Comparison of ENCODE assay signal across 19 mouse cellular contexts in genomic region chr4:134928464-134928836, GRCm38 (mm10). TPM values are rescaled to one million over a fixed set of nuclear protein-coding genes. Genes with fewer than 3 reads are reported as not detected.
DNase-seq lines count a peak whose midpoint lies in the region; ATAC-seq lines count a peak whose summit lies in the region.
"Had no signal": no experiment of that assay in that cellular context is flagged by ENCODE, and none has a peak within 500 bp of the region (broad histone marks: within the 10 kb centered on the region; RNA-seq: fewer than 3 reads in every experiment).

No protein-coding gene starts in this region.

- H3K9ac ChIP-seq in liver, embryonic 16.5 days (ENCODE audit: low read depth, low read length) = no peak overlapping the region
- H3K9ac ChIP-seq: embryonic facial prominence, embryonic 13.5 days; forebrain, embryonic 15.5 days; hindbrain, embryonic 14.5 days had no signal

- H3K27me3 ChIP-seq in heart, embryonic 10.5 days (ENCODE audit: insufficient read depth, poor library complexity, severe bottlenecking) = no peaks in the 10 kb centered on the region
- H3K27me3 ChIP-seq in liver, embryonic 16.5 days (ENCODE audit: control insufficient read depth, insufficient read depth, low read depth, low read length) = no peaks in the 10 kb centered on the region
- H3K27me3 ChIP-seq: embryonic facial prominence, embryonic 13.5 days; forebrain, embryonic 15.5 days had no signal

- H3K4me3 ChIP-seq in heart, embryonic 10.5 days = no peak overlapping the region
- H3K4me3 ChIP-seq in liver, embryonic 16.5 days (ENCODE audit: low read depth, low read length) = no peak overlapping the region
- H3K4me3 ChIP-seq: embryonic facial prominence, embryonic 13.5 days; forebrain, embryonic 10.5 days; forebrain, embryonic 15.5 days; hindbrain, embryonic 10.5 days had no signal

- H3K4me1 ChIP-seq in heart, embryonic 10.5 days = peaks cover 28% of the 10 kb centered on the region
- H3K4me1 ChIP-seq in liver, embryonic 16.5 days (ENCODE audit: control insufficient read depth, low read depth, low read length) = peaks cover 43% of the 10 kb centered on the region

- peaks cover 56% of the 10 kb centered on the region for H3K36me3 ChIP-seq in heart, embryonic 10.5 days
- peaks cover 60% of the 10 kb centered on the region for H3K36me3 ChIP-seq in liver, embryonic 16.5 days (ENCODE audit: control insufficient read depth, insufficient read depth)

- WGBS in heart, embryonic 10.5 days = 71% methylated on average over 1 of the region's 1 CpGs
- 65% methylated on average over 1 of the region's 1 CpGs for WGBS in liver, embryonic 16.5 days (ENCODE audit: insufficient replicate concordance)

- H3K27ac ChIP-seq in heart, embryonic 10.5 days = no peak overlapping the region
- H3K27ac ChIP-seq in liver, embryonic 16.5 days (ENCODE audit: low read length) = peak overlapping the region; percentile 4; the same call in 1 of the 2 replicates
- H3K27ac ChIP-seq: embryonic facial prominence, embryonic 13.5 days; forebrain, embryonic 10.5 days; forebrain, embryonic 15.5 days; hindbrain, embryonic 10.5 days; hindbrain, embryonic 14.5 days had no signal

- no peaks in the 10 kb centered on the region for H3K9me3 ChIP-seq in heart, embryonic 10.5 days
- H3K9me3 ChIP-seq in liver, embryonic 16.5 days (replicated peaks; ENCODE audit: control insufficient read depth, low read length) = no peaks in the 10 kb centered on the region
- H3K9me3 ChIP-seq: embryonic facial prominence, embryonic 13.5 days; forebrain, embryonic 10.5 days; forebrain, embryonic 15.5 days; hindbrain, embryonic 10.5 days had no signal

- peak; percentile 85 for DNase-seq in heart, adult 11 months
- DNase-seq in heart, embryonic 10.5 days (ENCODE audit: low spot score) = no peak
- peak; percentile 42 for DNase-seq in A20 (ENCODE audit: low read depth, low spot score)
- DNase-seq in induced T-regulatory cell, adult 2 months (ENCODE audit: low read depth) = peak; percentile 33
- no peak for DNase-seq in spleen, adult 12 weeks (ENCODE audit: low spot score)
- no peak for DNase-seq in cerebellum, postnatal 10 days
- DNase-seq in gastrocnemius, adult 18-20 months (ENCODE audit: low spot score) = no peak
- DNase-seq: adrenal gland, postnatal 10 days; cerebellum, adult 11 months; cerebellum, postnatal 36 days; gastrocnemius, postnatal 10 days; heart, postnatal 10 days had no signal

- no peak overlapping the region for H3K4me2 ChIP-seq in liver, embryonic 16.5 days (ENCODE audit: low read depth, low read length)
- H3K4me2 ChIP-seq: embryonic facial prominence, embryonic 13.5 days; forebrain, embryonic 15.5 days; hindbrain, embryonic 14.5 days had no signal

- ATAC-seq in liver, embryonic 16.5 days (ENCODE audit: low read depth) = no peak
- ATAC-seq: forebrain, embryonic 15.5 days; intestine, embryonic 16.5 days had no signal

RNA-seq across cellular contexts. Expression of gene Syf2, which starts 2.2 kb away (rescaled TPM):
- polyA plus RNA-seq in heart, embryonic 10.5 days (2016; fragmentation: Nextera tagmentation; extraction: Ambion mirVana) = 52.3 and 63.0 TPM in 2 replicates
- 43.9 and 47.8 TPM in 2 replicates for polyA plus RNA-seq in liver, embryonic 16.5 days (2015; fragmentation: Nextera tagmentation; extraction: Ambion mirVana)
- 10 to 100 TPM; 43.3 to 43.9 TPM for total RNA-seq in gastrocnemius, adult 18-20 months (2021)

RNA-seq across cellular contexts. Expression of gene Rsrp1, which starts 5.1 kb away (rescaled TPM):
- 329 and 376 TPM in 2 replicates for polyA plus RNA-seq in heart, embryonic 10.5 days (2016; fragmentation: Nextera tagmentation; extraction: Ambion mirVana)
- 315 and 330 TPM in 2 replicates for polyA plus RNA-seq in liver, embryonic 16.5 days (2015; fragmentation: Nextera tagmentation; extraction: Ambion mirVana)
- total RNA-seq in gastrocnemius, adult 18-20 months (2021) = 100 to 1,000 TPM; 149 to 155 TPM

RNA-seq across cellular contexts. Expression of gene Tmem50a, which starts 13.6 kb away (rescaled TPM):
- 129 and 131 TPM in 2 replicates for polyA plus RNA-seq in heart, embryonic 10.5 days (2016; fragmentation: Nextera tagmentation; extraction: Ambion mirVana)
- polyA plus RNA-seq in liver, embryonic 16.5 days (2015; fragmentation: Nextera tagmentation; extraction: Ambion mirVana) = 79.1 and 82.5 TPM in 2 replicates
- 10 to 100 TPM; 29.9 to 31.9 TPM for total RNA-seq in gastrocnemius, adult 18-20 months (2021)

Comparison
In these comparisons a context has a peak if more than half of its experiments do, and no peak if none do; other contexts are left out.
1. DNase-seq: peak in heart, adult 11 months (single experiment), A20 (single experiment) and induced T-regulatory cell, adult 2 months (single experiment); none in heart, embryonic 10.5 days (single experiment), spleen, adult 12 weeks (single experiment), cerebellum, postnatal 10 days (0 of 2) and gastrocnemius, adult 18-20 months (single experiment).